Mouse (Mus musculus) spleen, adult 2 months (tissue): Measurements from ENCODE around the gene Uckl1.

ENCODE experiments used
- CTCF ChIP-seq: fragments of 200-500 bp; IDR thresholded peaks from 2 replicates; pipeline ENCODE4 v1.5.1; 2011; ENCODE audit warnings: mild to moderate bottlenecking, inconsistent platforms; ENCODE audit not compliant: insufficient read depth, insufficient read length, insufficient replicate concordance; ENCODE audit errors: extremely low read depth
- POLR2A ChIP-seq: fragments of 200-500 bp; IDR thresholded peaks from 2 replicates; pipeline ENCODE4 v1.6.1; 2011; ENCODE audit warnings: low read depth, low read length, inconsistent platforms

DNA sequence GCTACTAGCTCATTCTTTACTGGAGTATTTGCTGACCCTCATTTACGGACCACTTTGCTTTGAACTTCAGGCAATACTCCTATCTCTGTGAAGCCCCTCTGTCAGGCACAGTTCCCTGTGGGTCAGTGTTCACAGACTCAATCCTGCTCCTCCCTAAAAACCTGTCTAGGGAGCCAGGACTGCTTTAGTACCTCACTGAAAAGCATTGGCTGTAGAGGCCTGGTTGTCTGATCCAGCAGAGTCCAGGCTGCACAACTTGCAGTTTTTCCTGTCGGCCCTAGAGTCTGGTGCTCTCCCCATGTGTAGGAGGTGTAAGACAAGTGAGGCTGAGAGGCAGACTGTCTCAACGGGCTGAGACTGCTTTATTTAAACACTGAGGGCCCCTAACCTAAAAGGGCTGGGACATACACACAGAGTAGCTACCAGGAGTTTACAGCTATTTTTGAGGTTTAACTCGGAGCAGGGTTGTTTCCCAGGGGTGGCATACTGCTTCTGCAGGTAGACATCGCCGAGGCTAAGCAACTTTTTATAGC lies 15.6 kb upstream of the Uckl1 start:
- TF ChIP-seq CTCF (no peak), POLR2A (no peak)
